Mouse (Mus musculus) limb, embryonic 10.5 days (tissue): ENCODE data around the gene Plcg1. TPM values are rescaled to one million over a fixed set of nuclear protein-coding genes. Genes with fewer than 3 reads are reported as not detected.

Source experiments
- DNase-seq: peaks from one replicate; pipeline ENCODE4 v3.0.0-alpha.2; 2017; ENCODE audit warnings: low spot score
- H3K27ac ChIP-seq: fragments of 300-500 bp; sonication (generic); 2 replicates; pipeline ENCODE4 v1.5.1; 2016; ENCODE audit warnings: mild to moderate bottlenecking
- H3K27me3 ChIP-seq: fragments of 300-500 bp; sonication (generic); 2 replicates; pipeline ENCODE4 v1.6.1; 2016; ENCODE audit warnings: low read depth, mild to moderate bottlenecking; ENCODE audit not compliant: poor library complexity, severe bottlenecking
- H3K36me3 ChIP-seq: fragments of 300-500 bp; sonication (generic); 2 replicates; pipeline ENCODE4 v1.6.1; 2016; ENCODE audit warnings: mild to moderate bottlenecking, moderate library complexity
- H3K4me1 ChIP-seq: fragments of 300-500 bp; sonication (generic); 2 replicates; pipeline ENCODE4 v1.6.1; 2016
- H3K4me3 ChIP-seq: fragments of 300-500 bp; sonication (generic); 2 replicates; pipeline ENCODE4 v1.5.1; 2016; ENCODE audit warnings: mild to moderate bottlenecking, moderate library complexity
- H3K9me3 ChIP-seq: fragments of 300-500 bp; sonication (generic); replicated peaks from 2 replicates; pipeline ENCODE4 v1.6.1; 2016; ENCODE audit warnings: mild to moderate bottlenecking
- WGBS: fragments of 180-500 bp; shearing (Covaris S2); methylation state at CpG from one replicate; pipeline ENCODE4 v1.1.7; 2016; 5-methylcytosine and 5-hydroxymethylcytosine counted together
- polyA plus RNA-seq: library from polyadenylated mRNA; unstranded; fragments of >200 nt; fragmentation: Nextera tagmentation; extraction: Ambion mirVana; gene quantifications from 2 replicates; pipeline ENCODE4 v1.2.1, GENCODE M21; 2016

Plcg1 gene
- polyA plus RNA-seq, 1 experiment from 2014 or later, result 93.9 TPM

DNA sequence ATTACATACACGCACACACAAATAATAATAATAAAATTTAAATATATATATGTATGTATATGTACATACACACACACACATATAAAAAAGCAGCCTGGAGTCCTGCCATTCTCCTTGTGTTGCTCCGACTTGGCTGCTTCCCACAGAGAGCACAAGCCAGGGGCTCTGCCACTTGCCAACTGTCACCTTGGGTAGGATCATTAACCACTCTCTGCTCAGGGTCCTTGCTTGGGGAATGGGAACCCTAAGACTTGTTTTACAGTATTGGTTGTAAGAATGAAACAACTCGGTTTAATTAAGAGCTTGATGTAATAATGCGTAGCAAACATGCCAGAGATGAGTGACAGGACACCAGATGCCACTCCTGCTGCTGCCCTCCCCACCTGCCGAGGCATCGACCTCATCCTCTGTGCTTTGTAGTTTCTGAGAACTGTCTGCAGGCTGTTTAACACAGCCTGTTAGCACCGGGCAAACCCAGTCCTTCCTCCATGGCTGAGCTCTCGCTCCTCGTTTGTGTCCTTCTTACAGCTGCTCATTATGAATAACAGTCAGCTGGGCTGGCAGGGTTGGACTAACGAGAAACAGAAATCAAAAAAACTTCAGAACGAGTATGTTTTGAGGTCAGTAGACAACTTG is 9.5 kb downstream of the Plcg1 start:
- WGBS, result 74% methylated on average over 11 of the region's 11 CpGs
- Histone ChIP-seq H3K27me3 (no peaks in the 10 kb centered on the region), H3K36me3 (peaks cover 94% of the 10 kb centered on the region), H3K9me3 (no peaks in the 10 kb centered on the region), H3K27ac (no peak overlapping the region), H3K4me3 (no peak overlapping the region), H3K4me1 (peaks cover 24% of the 10 kb centered on the region)
- no peak for DNase-seq

DNA sequence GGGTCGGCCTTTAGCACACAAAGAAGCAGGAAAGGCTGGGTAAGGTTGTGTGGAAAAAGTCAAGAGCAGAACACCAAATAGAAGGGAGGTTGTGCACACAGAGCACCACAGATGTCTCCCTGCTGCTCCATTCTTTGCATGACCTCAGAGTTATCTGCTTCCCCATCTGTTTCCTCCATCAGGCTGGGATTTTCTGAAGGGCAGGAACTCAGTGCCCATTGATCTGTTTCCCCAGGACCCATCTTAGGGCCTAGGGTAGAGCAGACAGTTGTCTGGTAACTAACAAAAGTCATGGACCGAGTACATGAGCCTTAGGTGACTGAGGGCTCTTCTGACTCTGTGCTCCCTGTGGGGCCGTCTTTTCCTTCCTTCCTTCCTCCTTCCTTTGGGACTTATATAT is 10.5 kb downstream of the Plcg1 start:
- WGBS, result 83% methylated on average over 3 of the region's 3 CpGs
- Histone ChIP-seq H3K36me3 (peaks cover 94% of the 10 kb centered on the region), H3K27me3 (no peaks in the 10 kb centered on the region), H3K9me3 (no peaks in the 10 kb centered on the region), H3K4me1 (peaks cover 24% of the 10 kb centered on the region), H3K27ac (no peak overlapping the region), H3K4me3 (no peak overlapping the region)
- DNase-seq, result no peak

DNA sequence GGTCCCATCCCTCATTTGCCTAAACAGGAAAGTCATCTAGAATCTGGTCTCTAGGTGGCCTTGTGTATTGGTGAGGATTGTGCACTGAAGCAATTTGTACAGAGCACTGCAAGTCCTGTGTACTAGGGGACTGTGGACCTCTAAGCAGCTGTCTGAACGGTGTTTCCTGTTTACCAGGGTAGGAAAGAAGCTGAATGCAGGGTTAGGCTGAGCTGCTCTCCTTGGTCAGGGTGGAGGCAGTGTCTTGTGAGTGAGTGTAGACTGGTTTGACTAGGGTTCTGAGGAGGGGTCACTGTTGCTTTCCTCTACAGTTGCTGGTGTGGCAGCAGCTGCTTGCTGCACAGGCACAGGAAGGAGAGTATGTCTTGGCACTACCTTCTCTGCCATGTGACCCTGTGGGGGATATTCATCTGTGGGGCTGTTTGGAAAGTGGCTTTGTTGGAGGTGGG is 11.1 kb downstream of the Plcg1 start:
- Histone ChIP-seq H3K4me3 (no peak overlapping the region), H3K4me1 (peaks cover 24% of the 10 kb centered on the region), H3K36me3 (peaks cover 94% of the 10 kb centered on the region), H3K27me3 (no peaks in the 10 kb centered on the region), H3K27ac (no peak overlapping the region), H3K9me3 (no peaks in the 10 kb centered on the region)
- 85% methylated on average over 1 of the region's 1 CpGs for WGBS
- DNase-seq, result no peak

- Histone ChIP-seq H3K4me3 (no peak overlapping the region), H3K4me1 (peaks cover 14% of the 10 kb centered on the region), H3K9me3 (no peaks in the 10 kb centered on the region), H3K27ac (no peak overlapping the region), H3K27me3 (no peaks in the 10 kb centered on the region), H3K36me3 (peaks cover 94% of the 10 kb centered on the region)
- WGBS, result 89% methylated on average over 7 of the region's 7 CpGs
- no peak for DNase-seq
Observed at GRCm38 (mm10) chr2:160744040-160744822, 13.1 kb downstream of the Plcg1 start.

GRCm38 (mm10) chr2:160744823-160745210 is 13.7 kb downstream of the Plcg1 start:
- 91% methylated on average over 5 of the region's 5 CpGs for WGBS
- no peak overlapping the region for H3K4me3 ChIP-seq

DNA sequence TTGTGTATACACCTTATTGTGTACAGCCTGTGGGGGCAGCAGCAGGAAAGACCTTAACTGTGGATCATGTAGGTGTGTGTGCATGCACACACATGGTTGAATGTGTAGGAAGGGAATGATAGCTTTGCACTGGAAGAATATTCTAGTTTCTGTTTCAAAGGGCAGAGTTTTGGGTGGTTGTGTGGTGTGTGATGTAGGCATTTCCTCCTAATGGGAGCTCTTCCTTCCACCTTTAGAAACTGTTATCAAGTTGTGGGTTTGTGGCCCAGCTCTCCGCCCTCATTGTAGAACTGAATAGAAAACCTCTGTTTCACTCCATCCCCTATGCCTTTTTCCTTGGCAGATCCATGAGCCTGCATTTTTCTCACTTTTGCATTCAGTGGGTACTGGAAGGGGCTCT is 14.4 kb downstream of the Plcg1 start:
- H3K27ac ChIP-seq, result no peak overlapping the region
- WGBS, result 90% methylated on average over 1 of the region's 1 CpGs
- H3K9me3 ChIP-seq, result no peaks in the 10 kb centered on the region
- no peak overlapping the region for H3K4me3 ChIP-seq
- H3K27me3 ChIP-seq, result no peaks in the 10 kb centered on the region
- H3K36me3 ChIP-seq, result peaks cover 95% of the 10 kb centered on the region
- DNase-seq, result no peak
- H3K4me1 ChIP-seq, result peaks cover 9% of the 10 kb centered on the region

More at GRCm38 (mm10) chr2:160744823-160745210, 13.7 kb downstream of the Plcg1 start:
- peaks cover 94% of the 10 kb centered on the region for H3K36me3 ChIP-seq
- no peaks in the 10 kb centered on the region for H3K27me3 ChIP-seq
- DNase-seq, result no peak
- no peaks in the 10 kb centered on the region for H3K9me3 ChIP-seq
- no peak overlapping the region for H3K27ac ChIP-seq
- H3K4me1 ChIP-seq, result peaks cover 14% of the 10 kb centered on the region

GRCm38 (mm10) chr2:160746637-160747036 is 15.5 kb downstream of the Plcg1 start:
- H3K36me3 ChIP-seq, result peaks cover 95% of the 10 kb centered on the region
- H3K4me1 ChIP-seq, result 0 out of 2 replicates have a peak, but pooled peaks cover 3% of the 10 kb centered on the region
- H3K9me3 ChIP-seq, result no peaks in the 10 kb centered on the region
- no peak for DNase-seq
- H3K4me3 ChIP-seq, result no peak overlapping the region
- no peak overlapping the region for H3K27ac ChIP-seq
- H3K27me3 ChIP-seq, result no peaks in the 10 kb centered on the region
- WGBS, result 97% methylated on average over 5 of the region's 5 CpGs

- Histone ChIP-seq H3K36me3 (peaks cover 95% of the 10 kb centered on the region), H3K4me1 (0 out of 2 replicates have a peak, but pooled peaks cover under 1% of the 10 kb centered on the region), H3K4me3 (no peak overlapping the region), H3K27ac (no peak overlapping the region), H3K27me3 (no peaks in the 10 kb centered on the region), H3K9me3 (no peaks in the 10 kb centered on the region)
- 92% methylated on average over 10 of the region's 10 CpGs for WGBS
- no peak for DNase-seq
Observed at GRCm38 (mm10) chr2:160747075-160747474, 16.0 kb downstream of the Plcg1 start.

GRCm38 (mm10) chr2:160756583-160757203 is 25.6 kb downstream of the Plcg1 start:
- H3K9me3 ChIP-seq, result no peaks in the 10 kb centered on the region
- WGBS, result 87% methylated on average over 6 of the region's 6 CpGs
- H3K4me3 ChIP-seq, result no peak overlapping the region
- H3K4me1 ChIP-seq, result peaks cover under 1% of the 10 kb centered on the region; the same call in 1 of the 2 replicates
- peaks cover 100% of the 10 kb centered on the region for H3K36me3 ChIP-seq
- no peak overlapping the region for H3K27ac ChIP-seq
- no peak for DNase-seq
- no peaks in the 10 kb centered on the region for H3K27me3 ChIP-seq

DNA sequence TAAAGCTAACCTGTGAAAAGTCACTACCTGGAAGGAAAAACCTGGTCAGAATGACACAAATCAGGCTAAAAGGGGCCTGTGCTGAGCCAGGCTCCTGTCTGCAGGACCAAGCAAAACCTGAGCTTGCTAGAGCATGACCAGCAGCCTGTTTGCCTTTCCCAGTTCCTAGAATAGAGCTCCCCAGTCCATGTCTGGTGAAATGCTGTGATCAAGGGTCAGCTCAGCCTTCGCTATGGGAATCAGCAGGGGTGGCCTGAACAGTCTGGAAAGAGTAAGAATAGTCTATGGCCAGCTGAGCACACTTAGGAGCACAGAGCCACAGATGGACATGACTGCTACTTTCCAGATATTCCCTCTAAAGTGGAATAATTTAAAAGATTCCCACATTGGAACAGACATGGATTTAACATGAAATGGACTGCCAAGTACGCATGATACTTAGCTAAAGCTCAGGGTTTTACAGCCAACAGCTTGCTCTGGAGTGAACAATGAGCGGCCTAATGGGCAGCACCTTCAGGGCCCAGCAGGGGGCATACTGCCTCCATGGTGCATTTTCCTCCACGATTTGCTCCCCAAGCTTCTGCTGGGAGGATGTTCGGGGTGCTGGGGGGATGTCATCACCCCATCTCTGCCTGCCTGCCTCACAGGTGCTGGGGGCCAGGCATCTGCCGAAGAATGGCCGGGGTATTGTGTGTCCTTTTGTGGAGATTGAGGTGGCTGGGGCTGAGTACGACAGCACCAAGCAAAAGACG is 29.5 kb downstream of the Plcg1 start:
- H3K9me3 ChIP-seq, result no peaks in the 10 kb centered on the region
- no peaks in the 10 kb centered on the region for H3K27me3 ChIP-seq
- H3K27ac ChIP-seq, result no peak overlapping the region
- peaks cover 99% of the 10 kb centered on the region for H3K36me3 ChIP-seq
- H3K4me1 ChIP-seq, result peaks cover 6% of the 10 kb centered on the region; the same call in 1 of the 2 replicates
- no peak overlapping the region for H3K4me3 ChIP-seq
- WGBS, result 95% methylated on average over 9 of the region's 9 CpGs
- DNase-seq, result no peak

DNA sequence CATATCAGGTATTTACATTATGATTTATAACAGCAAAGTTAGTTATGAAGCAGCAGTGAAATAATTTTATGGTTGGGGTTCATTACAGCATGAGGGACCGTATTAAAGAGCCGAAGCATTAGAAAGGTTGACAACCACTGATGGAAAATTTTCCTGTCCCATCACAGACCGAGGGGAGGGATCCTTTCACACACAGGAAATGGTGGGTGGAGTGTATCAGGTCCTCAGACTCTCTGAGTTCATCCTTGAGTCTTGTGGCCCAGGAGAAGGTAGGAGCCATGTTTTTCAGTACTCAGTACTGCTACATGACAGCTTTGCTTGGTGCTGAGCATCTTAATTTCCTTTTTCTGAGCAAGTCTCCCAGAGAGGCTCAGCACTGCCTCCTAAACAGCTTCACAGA is 32.7 kb downstream of the Plcg1 start:
- Histone ChIP-seq H3K4me1 (peaks cover 6% of the 10 kb centered on the region; the same call in 1 of the 2 replicates), H3K36me3 (peaks cover 97% of the 10 kb centered on the region)

GRCm38 (mm10) chr2:160764386-160764785 is 33.3 kb downstream of the Plcg1 start:
- WGBS, result 95% methylated on average over 2 of the region's 2 CpGs
- peaks cover 6% of the 10 kb centered on the region; the same call in 1 of the 2 replicates for H3K4me1 ChIP-seq

More for the DNA sequence above, 32.7 kb downstream of the Plcg1 start:
- H3K4me3 ChIP-seq, result no peak overlapping the region
- no peak for DNase-seq
- H3K9me3 ChIP-seq, result no peaks in the 10 kb centered on the region
- no peaks in the 10 kb centered on the region for H3K27me3 ChIP-seq
- 95% methylated on average over 3 of the region's 3 CpGs for WGBS
- H3K27ac ChIP-seq, result no peak overlapping the region

More at GRCm38 (mm10) chr2:160764386-160764785, 33.3 kb downstream of the Plcg1 start:
- peaks cover 91% of the 10 kb centered on the region for H3K36me3 ChIP-seq
- DNase-seq, result no peak
- no peak overlapping the region for H3K27ac ChIP-seq
- H3K4me3 ChIP-seq, result no peak overlapping the region
- no peaks in the 10 kb centered on the region for H3K9me3 ChIP-seq
- no peaks in the 10 kb centered on the region for H3K27me3 ChIP-seq
